Mouse (Mus musculus) erythroblast, embryonic 14.5 days (primary cell): ENCODE results near the gene Mogat2.

Experiments used
- GATA1 ChIP-seq: IDR thresholded peaks from 2 replicates; pipeline ENCODE4 v1.6.1; 2012; ENCODE audit warnings: low read length, inconsistent platforms, mixed read lengths
- TAL1 ChIP-seq: IDR thresholded peaks from 3 replicates; pipeline ENCODE4 v1.6.1; 2012; ENCODE audit warnings: low read length, inconsistent platforms, mixed read lengths

GRCm38 (mm10) chr7:99227267-99227666, 11.2 kb downstream of the Mogat2 start:
- TF ChIP-seq GATA1 (no peak), TAL1 (no peak)
